15 mouse cellular contexts compared by ENCODE assay signal in genomic region chr8:47849842-47850241, GRCm38 (mm10). TPM values are rescaled to one million over a fixed set of nuclear protein-coding genes. Genes with fewer than 3 reads are reported as not detected.
DNase-seq lines count a peak whose midpoint lies in the region; ATAC-seq and TF ChIP-seq lines count a peak whose summit lies in the region.
"Had no signal": no experiment of that assay in that cellular context is flagged by ENCODE, and none has a peak within 500 bp of the region (broad histone marks: within the 10 kb centered on the region; RNA-seq: fewer than 3 reads in every experiment).

No protein-coding gene starts in this region.

- TF ChIP-seq EP300 in MEL (IDR thresholded peaks at IDR 0.05; ENCODE audit: low read depth in 1 of 2, low read length in 2 of 2), result no peak
- TF ChIP-seq EP300 in stomach, postnatal 0 days (optimal IDR thresholded peaks at IDR 0.05), result no peak

- ATAC-seq in lung, embryonic 14.5 days (ENCODE audit: insufficient read depth), result no peak
- ATAC-seq in stomach, postnatal 0 days (ENCODE audit: low FRiP score, low TSS enrichment), result no peak
- ATAC-seq: midbrain, embryonic 15.5 days had no signal

- no peak; the same call in none of the 2 replicates for TF ChIP-seq RAD21 in MEL (IDR thresholded peaks at IDR 0.05; ENCODE audit: low read depth, low read length)

- no peaks in the 10 kb centered on the region for H3K27me3 ChIP-seq in lung, embryonic 14.5 days (ENCODE audit: insufficient read depth, low read length)
- H3K27me3 ChIP-seq in MEL (ENCODE audit: control insufficient read depth in 1 of 2, insufficient read depth in 2 of 2, low read length in 2 of 2), result no peaks in the 10 kb centered on the region
- H3K27me3 ChIP-seq in stomach, postnatal 0 days (ENCODE audit: control insufficient read depth, insufficient read depth, low read length), result no peaks in the 10 kb centered on the region
- H3K27me3 ChIP-seq: limb, embryonic 13.5 days; midbrain, embryonic 15.5 days had no signal

- no peak overlapping the region for H3K4me3 ChIP-seq in lung, embryonic 14.5 days (ENCODE audit: low read depth, low read length)
- no peak overlapping the region for H3K4me3 ChIP-seq in MEL (ENCODE audit: control insufficient read depth in 1 of 2, insufficient read depth in 1 of 2, low read depth in 2 of 2, low read length in 2 of 2)
- no peak overlapping the region for H3K4me3 ChIP-seq in stomach, postnatal 0 days (ENCODE audit: low read depth, low read length)
- H3K4me3 ChIP-seq: limb, embryonic 13.5 days; midbrain, embryonic 15.5 days had no signal

- H3K4me1 ChIP-seq in lung, embryonic 14.5 days (ENCODE audit: insufficient read depth), result peaks cover 3% of the 10 kb centered on the region; the same call in 1 of the 2 replicates
- H3K4me1 ChIP-seq in MEL (ENCODE audit: control insufficient read depth in 1 of 2, insufficient read depth in 2 of 2, low read length in 2 of 2), result no peaks in the 10 kb centered on the region
- H3K4me1 ChIP-seq in stomach, postnatal 0 days (replicated peaks; ENCODE audit: control insufficient read depth, insufficient read depth), result no peaks in the 10 kb centered on the region
- H3K4me1 ChIP-seq: midbrain, embryonic 15.5 days had no signal

- intact Hi-C loops in heart, postnatal 25 days (cut with DNase I), result no loop called here

- H3K4me2 ChIP-seq in lung, embryonic 14.5 days, result no peak overlapping the region
- H3K4me2 ChIP-seq in stomach, postnatal 0 days (replicated peaks; ENCODE audit: low read depth), result no peak overlapping the region
- H3K4me2 ChIP-seq: limb, embryonic 13.5 days; midbrain, embryonic 15.5 days had no signal

- TF ChIP-seq CTCF in lung, embryonic 14.5 days (IDR thresholded peaks at IDR 0.05; ENCODE audit: low read depth), result peak; percentile 51
- TF ChIP-seq CTCF in MEL (IDR thresholded peaks at IDR 0.05 in 2 of 3, conservative IDR thresholded peaks at IDR 0.05 in 1 of 3; ENCODE audit: control insufficient read depth in 1 of 3, insufficient read depth in 1 of 3, low read depth in 2 of 3, low read length in 3 of 3, poor library complexity in 1 of 3, severe bottlenecking in 1 of 3), result peak; percentile 46 to 58 (median 47); a peak in 5 of 6 replicates
- peak; percentile 57 for TF ChIP-seq CTCF in stomach, postnatal 0 days (IDR thresholded peaks at IDR 0.05; ENCODE audit: low read depth)

- TF ChIP-seq POLR2A in MEL (IDR thresholded peaks at IDR 0.05; ENCODE audit: control insufficient read depth in 1 of 2, insufficient read depth in 1 of 2, low read depth in 1 of 2, low read length in 2 of 2, poor library complexity in 1 of 2), result no peak

- peak; percentile 86 for DNase-seq in heart, adult 11 months
- DNase-seq in heart, postnatal 25 days (ENCODE audit: low spot score), result no peak
- no peak for DNase-seq in lung, embryonic 14.5 days
- no peak for DNase-seq in lung, postnatal 25 days (ENCODE audit: low spot score)
- DNase-seq in MEL (ENCODE audit: low read depth, low spot score), result peak; percentile 38
- DNase-seq in stomach, postnatal 0 days (ENCODE audit: low spot score), result no peak
- DNase-seq in layer of hippocampus, postnatal 36 days, result no peak
- no peak for DNase-seq in adrenal gland, adult 2 months

- H3K9ac ChIP-seq in lung, embryonic 14.5 days, result no peak overlapping the region
- H3K9ac ChIP-seq in MEL (ENCODE audit: control insufficient read depth, low read depth, low read length, poor library complexity, severe bottlenecking), result no peak overlapping the region
- H3K9ac ChIP-seq in stomach, postnatal 0 days (ENCODE audit: low read length), result no peak overlapping the region
- H3K9ac ChIP-seq: limb, embryonic 13.5 days; midbrain, embryonic 15.5 days had no signal

- H3K36me3 ChIP-seq in lung, embryonic 14.5 days (ENCODE audit: insufficient read depth), result peaks cover 66% of the 10 kb centered on the region
- H3K36me3 ChIP-seq in MEL (ENCODE audit: control insufficient read depth in 1 of 2, insufficient read depth in 2 of 2, low read length in 2 of 2), result no peaks in the 10 kb centered on the region
- H3K36me3 ChIP-seq in stomach, postnatal 0 days (ENCODE audit: control insufficient read depth, insufficient read depth, low read length), result peaks cover 23% of the 10 kb centered on the region
- H3K36me3 ChIP-seq: midbrain, embryonic 15.5 days had no signal

- H3K27ac ChIP-seq in lung, embryonic 14.5 days (ENCODE audit: low read depth), result no peak overlapping the region
- no peak overlapping the region for H3K27ac ChIP-seq in MEL (ENCODE audit: control insufficient read depth, low read depth, low read length)
- H3K27ac ChIP-seq in stomach, postnatal 0 days (replicated peaks), result no peak overlapping the region
- H3K27ac ChIP-seq: limb, embryonic 13.5 days; midbrain, embryonic 15.5 days had no signal

- 75% methylated on average over 8 of the region's 8 CpGs for WGBS in lung, embryonic 14.5 days
- 77% methylated on average over 8 of the region's 8 CpGs for WGBS in stomach, postnatal 0 days

- H3K9me3 ChIP-seq in lung, embryonic 14.5 days (ENCODE audit: low read depth, low read length), result no peaks in the 10 kb centered on the region
- H3K9me3 ChIP-seq in MEL (replicated peaks; ENCODE audit: insufficient read depth, low read length), result no peaks in the 10 kb centered on the region
- no peaks in the 10 kb centered on the region for H3K9me3 ChIP-seq in stomach, postnatal 0 days (ENCODE audit: control insufficient read depth, low read length)
- H3K9me3 ChIP-seq: limb, embryonic 13.5 days; midbrain, embryonic 15.5 days had no signal

- no peaks in the 10 kb centered on the region for H3K79me2 ChIP-seq in MEL (ENCODE audit: control insufficient read depth, insufficient read depth, low read length, poor library complexity)

TF ChIP-seq in MEL, 35 proteins besides CTCF, POLR2A, EP300 and RAD21:
- TF ChIP-seq ELF1 (IDR thresholded peaks at IDR 0.05; ENCODE audit: low read depth, low read length) (no peak), MEF2A (IDR thresholded peaks at IDR 0.05; ENCODE audit: extremely low read depth, insufficient replicate concordance, low read depth, low read length, poor library complexity, severe bottlenecking) (no peak), TAL1 (IDR thresholded peaks at IDR 0.05; ENCODE audit: low read length) (no peak), SMC3 (IDR thresholded peaks at IDR 0.05; ENCODE audit: low read depth, low read length) (peak; percentile 38), MAFK (IDR thresholded peaks at IDR 0.05; ENCODE audit: borderline replicate concordance, low read depth, low read length) (no peak), MXI1 (IDR thresholded peaks at IDR 0.05; ENCODE audit: low read depth, low read length) (no peak)

RNA-seq across cellular contexts. Expression of gene Cldn22, which starts 25.6 kb away (rescaled TPM):
- total RNA-seq in heart, postnatal 25 days (2021), result not detected
- polyA plus RNA-seq in lung, embryonic 14.5 days (2014; fragmentation: Nextera tagmentation; extraction: Ambion mirVana), result not detected in 2 replicates
- total RNA-seq in MEL (2012; rRNA removed), result not detected in 2 replicates
- not detected for polyA plus RNA-seq in MEL (2012; ENCODE audit: insufficient read depth in 1 of 2, insufficient read length in 2 of 2, low read depth in 1 of 2, low replicate concordance in 2 of 2, missing spikeins in 1 of 2)
- not detected in 2 replicates for polyA plus RNA-seq in stomach, postnatal 0 days (2015; fragmentation: Nextera tagmentation; extraction: Ambion mirVana)
- total RNA-seq in layer of hippocampus, postnatal 36 days (2021), result 1 to 10 TPM; 2.8 to 4.2 TPM
- total RNA-seq in adrenal gland, adult 2 months (2021), result 1 to 10 TPM; 1.8 to 3.6 TPM
- polyA plus RNA-seq in adrenal gland, adult 2 months (2012; rRNA removed), result 2.9 and 6.2 TPM in 2 replicates
- total RNA-seq: common myeloid progenitor, adult 5-6 weeks; hematopoietic stem cell, adult 5-6 weeks had no signal
- polyA plus RNA-seq: limb, embryonic 13.5 days; midbrain, embryonic 15.5 days had no signal

RNA-seq across cellular contexts. Expression of gene Cldn24, which starts 27.9 kb away (rescaled TPM):
- total RNA-seq in heart, postnatal 25 days (2021), result not detected
- polyA plus RNA-seq in lung, embryonic 14.5 days (2014; fragmentation: Nextera tagmentation; extraction: Ambion mirVana), result not detected in 2 replicates
- total RNA-seq in MEL (2012; rRNA removed), result not detected in 2 replicates
- polyA plus RNA-seq in MEL (2012; ENCODE audit: insufficient read depth in 1 of 2, insufficient read length in 2 of 2, low read depth in 1 of 2, low replicate concordance in 2 of 2, missing spikeins in 1 of 2), result not detected
- not detected in 2 replicates for polyA plus RNA-seq in stomach, postnatal 0 days (2015; fragmentation: Nextera tagmentation; extraction: Ambion mirVana)
- not detected for total RNA-seq in layer of hippocampus, postnatal 36 days (2021)
- not detected for total RNA-seq in adrenal gland, adult 2 months (2021)
- polyA plus RNA-seq in adrenal gland, adult 2 months (2012; rRNA removed), result not detected in 2 replicates
- total RNA-seq: common myeloid progenitor, adult 5-6 weeks; ES-E14; hematopoietic stem cell, adult 5-6 weeks; layer of hippocampus, adult 8-10 months had no signal
- polyA plus RNA-seq: gonadal fat pad, adult 2 months; limb, embryonic 13.5 days; midbrain, embryonic 15.5 days had no signal

Comparison
In these comparisons a context has a peak if more than half of its experiments do, and no peak if none do; other contexts are left out.
1. DNase-seq: peak in heart, adult 11 months (single experiment) and MEL (single experiment); none in heart, postnatal 25 days (single experiment), lung, embryonic 14.5 days (single experiment), lung, postnatal 25 days (single experiment), stomach, postnatal 0 days (single experiment), layer of hippocampus, postnatal 36 days (0 of 2) and adrenal gland, adult 2 months (single experiment).
2. Peak in every context shown above with its lines, with median percentiles within 50 percentile points of each other: CTCF ChIP-seq.